Mouse (Mus musculus): ENCODE data around the gene Gm10277. TPM values are rescaled to one million over a fixed set of nuclear protein-coding genes. Genes with fewer than 3 reads are reported as not detected.

Gm10277 gene
- total RNA-seq, 2 experiments from 2014 or later: not detected

Other genes with a start within 250 kb of the Gm10277 start
- gene Taok1, start 179.9 kb downstream of the Gm10277 start, total RNA-seq (2015): 30.5 and 31.8 TPM in 2 replicates
- 30.3 and 37.8 TPM in 2 replicates for gene Taok1, start 179.9 kb downstream of the Gm10277 start, total RNA-seq (2017)
- gene Nufip2, start 101.6 kb downstream of the Gm10277 start, total RNA-seq (2015): 68.5 and 75.4 TPM in 2 replicates
- gene Nufip2, start 101.6 kb downstream of the Gm10277 start, total RNA-seq (2017): 76.5 and 98.4 TPM in 2 replicates
- not detected in 2 replicates for gene Cryba1, start 62.5 kb downstream of the Gm10277 start, total RNA-seq (2015)
- not detected in 2 replicates for gene Cryba1, start 62.5 kb downstream of the Gm10277 start, total RNA-seq (2017)
- gene Myo18a, start 24.5 kb downstream of the Gm10277 start, total RNA-seq (2015): 23.1 and 25.1 TPM in 2 replicates
- gene Myo18a, start 24.5 kb downstream of the Gm10277 start, total RNA-seq (2017): 71.4 and 99.8 TPM in 2 replicates
- gene Pipox, start 106.3 kb upstream of the Gm10277 start, total RNA-seq (2015): not detected in 2 replicates
- gene Pipox, start 106.3 kb upstream of the Gm10277 start, total RNA-seq (2017): 0.17 and 0.44 TPM in 2 replicates
- gene Sez6, start 143.1 kb upstream of the Gm10277 start, total RNA-seq (2015): not detected in 2 replicates
- gene Sez6, start 143.1 kb upstream of the Gm10277 start, total RNA-seq (2017): not detected in 2 replicates
- gene Phf12, start 195.0 kb upstream of the Gm10277 start, total RNA-seq (2015): 61.8 and 64.3 TPM in 2 replicates
- gene Phf12, start 195.0 kb upstream of the Gm10277 start, total RNA-seq (2017): 25.9 and 28.8 TPM in 2 replicates
- gene Dhrs13, start 244.5 kb upstream of the Gm10277 start, total RNA-seq (2015): 6.7 and 7.2 TPM in 2 replicates
- gene Dhrs13, start 244.5 kb upstream of the Gm10277 start, total RNA-seq (2017): 5.6 and 9.7 TPM in 2 replicates

All from megakaryocyte progenitor cell, adult 5-6 weeks (primary cell).